Mouse (Mus musculus): ENCODE measurements around the gene Lyrm1. TPM values are rescaled to one million over a fixed set of nuclear protein-coding genes. Genes with fewer than 3 reads are reported as not detected.

Lyrm1 gene
- 7.5 and 8.8 TPM in 2 replicates for polyA plus RNA-seq (2016; fragmentation: Nextera tagmentation; extraction: Ambion mirVana)

- H3K27me3 ChIP-seq = no peaks in the 10 kb centered on the region
- H3K9ac ChIP-seq (replicated peaks) = peak within 1 kb of the TSS; percentile 79
- peak; percentile 98 for ATAC-seq (ENCODE audit: insufficient number of reproducible peaks, insufficient read depth, low FRiP score, low TSS enrichment, low read depth)
- H3K4me2 ChIP-seq = peak within 1 kb of the TSS; percentile 75
- no peaks in the 10 kb centered on the region for H3K36me3 ChIP-seq
- H3K4me3 ChIP-seq (replicated peaks) = peak within 1 kb of the TSS; percentile 70
- peaks cover 17% of the 10 kb centered on the region for H3K4me1 ChIP-seq (replicated peaks)
- H3K27ac ChIP-seq = peak within 1 kb of the TSS; percentile 97
- H3K9me3 ChIP-seq = no peaks in the 10 kb centered on the region
- under 1% methylated on average over 63 of the region's 63 CpGs for WGBS
Measured at GRCm38 (mm10) chr7:119895639-119896512, at the start of gene Lyrm1, which contains the start of gene Dcun1d3. Gene Lyrm1 (plus strand): TSS chr7:119895861. Gene Dcun1d3 (minus strand): TSS chr7:119896298.

GRCm38 (mm10) chr7:119847396-119847795 lies 48.3 kb upstream of the Lyrm1 start:
- Histone ChIP-seq H3K4me1 (replicated peaks) (no peaks in the 10 kb centered on the region), H3K9ac (replicated peaks) (no peak overlapping the region), H3K9me3 (no peaks in the 10 kb centered on the region), H3K36me3 (peaks cover 44% of the 10 kb centered on the region), H3K27ac (no peak overlapping the region), H3K4me3 (replicated peaks) (no peak overlapping the region), H3K4me2 (no peak overlapping the region), H3K27me3 (no peaks in the 10 kb centered on the region)
- 89% methylated on average over 2 of the region's 2 CpGs for WGBS
- ATAC-seq (ENCODE audit: insufficient number of reproducible peaks, insufficient read depth, low FRiP score, low TSS enrichment, low read depth) = no peak

- H3K4me3 ChIP-seq (replicated peaks) = no peak overlapping the region
- no peak for ATAC-seq (ENCODE audit: insufficient number of reproducible peaks, insufficient read depth, low FRiP score, low TSS enrichment, low read depth)
- no peak overlapping the region for H3K27ac ChIP-seq
- H3K36me3 ChIP-seq = peaks cover 44% of the 10 kb centered on the region
- H3K4me1 ChIP-seq (replicated peaks) = no peaks in the 10 kb centered on the region
- no peaks in the 10 kb centered on the region for H3K9me3 ChIP-seq
- no peaks in the 10 kb centered on the region for H3K27me3 ChIP-seq
- 0% methylated on average over 1 of the region's 1 CpGs for WGBS
- no peak overlapping the region for H3K9ac ChIP-seq (replicated peaks)
- H3K4me2 ChIP-seq = no peak overlapping the region
Measured at GRCm38 (mm10) chr7:119849096-119849495, 46.6 kb upstream of the Lyrm1 start.

- no peak for ATAC-seq (ENCODE audit: insufficient number of reproducible peaks, insufficient read depth, low FRiP score, low TSS enrichment, low read depth)
- Histone ChIP-seq H3K9me3 (no peaks in the 10 kb centered on the region), H3K36me3 (peaks cover 40% of the 10 kb centered on the region), H3K4me3 (replicated peaks) (no peak overlapping the region), H3K9ac (replicated peaks) (no peak overlapping the region), H3K4me2 (no peak overlapping the region), H3K4me1 (replicated peaks) (no peaks in the 10 kb centered on the region), H3K27ac (no peak overlapping the region), H3K27me3 (no peaks in the 10 kb centered on the region)
- WGBS = 84% methylated on average over 5 of the region's 5 CpGs
Measured at GRCm38 (mm10) chr7:119850737-119851136, 44.9 kb upstream of the Lyrm1 start.

GRCm38 (mm10) chr7:119852494-119852893 lies 43.2 kb upstream of the Lyrm1 start:
- H3K9me3 ChIP-seq = no peaks in the 10 kb centered on the region
- no peak for ATAC-seq (ENCODE audit: insufficient number of reproducible peaks, insufficient read depth, low FRiP score, low TSS enrichment, low read depth)
- no peak overlapping the region for H3K4me2 ChIP-seq
- H3K4me1 ChIP-seq (replicated peaks) = no peaks in the 10 kb centered on the region
- no peak overlapping the region for H3K27ac ChIP-seq
- H3K27me3 ChIP-seq = no peaks in the 10 kb centered on the region
- peaks cover 42% of the 10 kb centered on the region for H3K36me3 ChIP-seq
- no peak overlapping the region for H3K9ac ChIP-seq (replicated peaks)
- no peak overlapping the region for H3K4me3 ChIP-seq (replicated peaks)

GRCm38 (mm10) chr7:119853186-119853585 lies 42.5 kb upstream of the Lyrm1 start:
- Histone ChIP-seq H3K9me3 (no peaks in the 10 kb centered on the region), H3K4me2 (no peak overlapping the region), H3K27ac (no peak overlapping the region), H3K4me3 (replicated peaks) (no peak overlapping the region), H3K36me3 (peaks cover 46% of the 10 kb centered on the region), H3K9ac (replicated peaks) (no peak overlapping the region), H3K27me3 (no peaks in the 10 kb centered on the region), H3K4me1 (replicated peaks) (no peaks in the 10 kb centered on the region)
- no peak for ATAC-seq (ENCODE audit: insufficient number of reproducible peaks, insufficient read depth, low FRiP score, low TSS enrichment, low read depth)
- WGBS = 94% methylated on average over 1 of the region's 1 CpGs

- H3K4me3 ChIP-seq (replicated peaks) = no peak overlapping the region
- H3K9ac ChIP-seq (replicated peaks) = no peak overlapping the region
- H3K4me2 ChIP-seq = no peak overlapping the region
- H3K4me1 ChIP-seq (replicated peaks) = no peaks in the 10 kb centered on the region
- ATAC-seq (ENCODE audit: insufficient number of reproducible peaks, insufficient read depth, low FRiP score, low TSS enrichment, low read depth) = no peak
- H3K36me3 ChIP-seq = peaks cover 56% of the 10 kb centered on the region
- H3K9me3 ChIP-seq = no peaks in the 10 kb centered on the region
- H3K27me3 ChIP-seq = no peaks in the 10 kb centered on the region
- WGBS = 94% methylated on average over 2 of the region's 2 CpGs
- no peak overlapping the region for H3K27ac ChIP-seq
Measured at GRCm38 (mm10) chr7:119854362-119854761, 41.3 kb upstream of the Lyrm1 start.

- peaks cover 60% of the 10 kb centered on the region for H3K36me3 ChIP-seq
- ATAC-seq (ENCODE audit: insufficient number of reproducible peaks, insufficient read depth, low FRiP score, low TSS enrichment, low read depth) = no peak
- H3K27me3 ChIP-seq = no peaks in the 10 kb centered on the region
- H3K9me3 ChIP-seq = no peaks in the 10 kb centered on the region
- H3K4me3 ChIP-seq (replicated peaks) = no peak overlapping the region
- H3K4me1 ChIP-seq (replicated peaks) = no peaks in the 10 kb centered on the region
- no peak overlapping the region for H3K27ac ChIP-seq
- H3K9ac ChIP-seq (replicated peaks) = no peak overlapping the region
- H3K4me2 ChIP-seq = no peak overlapping the region
Measured at GRCm38 (mm10) chr7:119855031-119855430, 40.6 kb upstream of the Lyrm1 start.

GRCm38 (mm10) chr7:119859476-119859875 lies 36.2 kb upstream of the Lyrm1 start:
- H3K4me2 ChIP-seq = no peak overlapping the region
- ATAC-seq (ENCODE audit: insufficient number of reproducible peaks, insufficient read depth, low FRiP score, low TSS enrichment, low read depth) = no peak
- 82% methylated on average over 6 of the region's 6 CpGs for WGBS
- H3K27ac ChIP-seq = no peak overlapping the region
- peaks cover 49% of the 10 kb centered on the region for H3K36me3 ChIP-seq
- no peak overlapping the region for H3K4me3 ChIP-seq (replicated peaks)
- H3K27me3 ChIP-seq = no peaks in the 10 kb centered on the region
- peaks cover 15% of the 10 kb centered on the region for H3K4me1 ChIP-seq (replicated peaks)
- H3K9me3 ChIP-seq = no peaks in the 10 kb centered on the region
- no peak overlapping the region for H3K9ac ChIP-seq (replicated peaks)

GRCm38 (mm10) chr7:119860116-119860515 lies 35.5 kb upstream of the Lyrm1 start:
- ATAC-seq (ENCODE audit: insufficient number of reproducible peaks, insufficient read depth, low FRiP score, low TSS enrichment, low read depth) = no peak
- Histone ChIP-seq H3K27ac (no peak overlapping the region), H3K27me3 (no peaks in the 10 kb centered on the region), H3K4me1 (replicated peaks) (peaks cover 15% of the 10 kb centered on the region), H3K9ac (replicated peaks) (no peak overlapping the region), H3K36me3 (peaks cover 44% of the 10 kb centered on the region), H3K4me2 (no peak overlapping the region), H3K4me3 (replicated peaks) (no peak overlapping the region), H3K9me3 (no peaks in the 10 kb centered on the region)
- WGBS = 82% methylated on average over 3 of the region's 3 CpGs

- 92% methylated on average over 2 of the region's 2 CpGs for WGBS
Measured at GRCm38 (mm10) chr7:119860554-119860953, 35.1 kb upstream of the Lyrm1 start.

GRCm38 (mm10) chr7:119860971-119861334 lies 34.7 kb upstream of the Lyrm1 start:
- no peak for ATAC-seq (ENCODE audit: insufficient number of reproducible peaks, insufficient read depth, low FRiP score, low TSS enrichment, low read depth)
- H3K9ac ChIP-seq (replicated peaks) = no peak overlapping the region
- H3K4me2 ChIP-seq = no peak overlapping the region
- H3K27ac ChIP-seq = peak overlapping the region; percentile 74; the same call in 1 of the 2 replicates
- H3K4me1 ChIP-seq (replicated peaks) = peaks cover 15% of the 10 kb centered on the region
- no peaks in the 10 kb centered on the region for H3K9me3 ChIP-seq
- H3K36me3 ChIP-seq = peaks cover 41% of the 10 kb centered on the region
- H3K27me3 ChIP-seq = no peaks in the 10 kb centered on the region
- no peak overlapping the region for H3K4me3 ChIP-seq (replicated peaks)

More at GRCm38 (mm10) chr7:119860554-119860953, 35.1 kb upstream of the Lyrm1 start:
- Histone ChIP-seq H3K4me1 (replicated peaks) (peaks cover 15% of the 10 kb centered on the region), H3K27me3 (no peaks in the 10 kb centered on the region), H3K4me2 (no peak overlapping the region), H3K4me3 (replicated peaks) (no peak overlapping the region), H3K27ac (no peak overlapping the region), H3K36me3 (peaks cover 41% of the 10 kb centered on the region), H3K9ac (replicated peaks) (no peak overlapping the region), H3K9me3 (no peaks in the 10 kb centered on the region)
- ATAC-seq (ENCODE audit: insufficient number of reproducible peaks, insufficient read depth, low FRiP score, low TSS enrichment, low read depth) = no peak

All from limb, embryonic 12.5 days (tissue).